Mouse (Mus musculus) kidney, adult 8-10 months (tissue): ENCODE measurements at regions not wholly inside any gene's neighbourhood (a gene's known extent, or its start where the extent isn't known, plus 50 kb on each side); places are given as distances from the start of the nearest gene placed in this dataset.

Source experiments
- DNase-seq, 2 experiments: peaks; one replicate each; pipeline ENCODE4 v3.0.0; 2022

GRCm38 (mm10) chr4:127635262-127635661 is 277.3 kb upstream of the Gjb5 start:
- DNase-seq = no peak

GRCm38 (mm10) chr4:127619870-127620269 is 261.9 kb upstream of the Gjb5 start:
- DNase-seq = peak; percentile 7 to 35

GRCm38 (mm10) chr4:127612761-127613160 is 254.8 kb upstream of the Gjb5 start:
- DNase-seq = peak; percentile 12 to 61

GRCm38 (mm10) chr4:127600919-127601318 is 242.9 kb upstream of the Gjb5 start:
- DNase-seq = no peak

- DNase-seq = no peak
These were observed 240.6 kb upstream of the Gjb5 start for GRCm38 (mm10) chr4:127598610-127599009.

- peak in 1 of 2 experiments; percentile 4 for DNase-seq
These were observed 236.1 kb upstream of the Gjb5 start for GRCm38 (mm10) chr4:127594081-127594480.

GRCm38 (mm10) chr4:127591540-127591939 is 233.6 kb upstream of the Gjb5 start:
- no peak for DNase-seq

- no peak for DNase-seq
These were observed 228.8 kb upstream of the Gjb5 start for GRCm38 (mm10) chr4:127586822-127587221.

- DNase-seq = no peak
These were observed 218.5 kb upstream of the Gjb5 start for GRCm38 (mm10) chr4:127576521-127576920.

- no peak for DNase-seq
These were observed 204.6 kb upstream of the Gjb5 start for GRCm38 (mm10) chr4:127562602-127563001.

- no peak for DNase-seq
These were observed 200.6 kb upstream of the Gjb5 start for GRCm38 (mm10) chr4:127558572-127558971.

GRCm38 (mm10) chr4:127552456-127553225 is 194.7 kb upstream of the Gjb5 start:
- DNase-seq = no peak

GRCm38 (mm10) chr4:127549581-127549980 is 191.6 kb upstream of the Gjb5 start:
- no peak for DNase-seq

GRCm38 (mm10) chr4:127549018-127549417 is 191.0 kb upstream of the Gjb5 start:
- DNase-seq = no peak

- DNase-seq = no peak
These were observed 187.1 kb upstream of the Gjb5 start for GRCm38 (mm10) chr4:127545106-127545505.

- no peak for DNase-seq
These were observed 185.3 kb upstream of the Gjb5 start for GRCm38 (mm10) chr4:127543276-127543675.

GRCm38 (mm10) chr4:127542771-127543170 is 184.8 kb upstream of the Gjb5 start:
- DNase-seq = no peak

GRCm38 (mm10) chr4:127536952-127537351 is 179.0 kb upstream of the Gjb5 start:
- no peak for DNase-seq

- no peak for DNase-seq
These were observed 177.6 kb upstream of the Gjb5 start for GRCm38 (mm10) chr4:127535630-127536029.

GRCm38 (mm10) chr4:127534411-127534810 is 176.4 kb upstream of the Gjb5 start:
- no peak for DNase-seq

- DNase-seq = peak in 1 of 2 experiments; percentile 18
These were observed 175.7 kb upstream of the Gjb5 start for GRCm38 (mm10) chr4:127533726-127534125.

GRCm38 (mm10) chr4:127530779-127531178 is 172.8 kb upstream of the Gjb5 start:
- DNase-seq = no peak

GRCm38 (mm10) chr4:127522151-127522550 is 164.2 kb upstream of the Gjb5 start:
- no peak for DNase-seq

- peak in 1 of 2 experiments; percentile 7 for DNase-seq
These were observed 160.0 kb upstream of the Gjb5 start for GRCm38 (mm10) chr4:127517978-127518377.

GRCm38 (mm10) chr4:127517539-127517938 is 159.6 kb upstream of the Gjb5 start:
- no peak for DNase-seq
